Mouse (Mus musculus): Measurements from ENCODE around the gene Ccdc80.
A peak's percentile ranks its signal among the peaks of the same experiment; 100 is the strongest.

Gene Ccdc80

DNA sequence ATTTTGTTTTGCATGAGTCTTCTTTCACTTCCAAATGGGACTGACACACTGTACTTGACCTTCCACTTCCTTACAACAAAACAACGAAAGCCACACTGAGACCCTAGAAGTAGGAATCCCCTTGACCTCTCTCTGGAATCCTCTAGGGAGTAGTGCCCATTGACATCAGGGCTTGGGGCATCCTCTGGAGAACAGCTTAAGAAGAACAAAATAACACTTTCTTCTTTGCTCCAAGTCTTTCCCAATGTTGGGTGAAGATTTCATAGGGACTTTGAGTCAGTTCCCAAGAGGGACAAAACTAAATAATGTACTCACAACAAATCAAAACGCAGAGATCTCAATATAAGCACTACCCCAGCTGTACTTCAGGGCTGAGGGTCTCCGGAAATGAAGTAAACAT is 25.6 kb downstream of the Ccdc80 start:
- no peak for DNase-seq

DNA sequence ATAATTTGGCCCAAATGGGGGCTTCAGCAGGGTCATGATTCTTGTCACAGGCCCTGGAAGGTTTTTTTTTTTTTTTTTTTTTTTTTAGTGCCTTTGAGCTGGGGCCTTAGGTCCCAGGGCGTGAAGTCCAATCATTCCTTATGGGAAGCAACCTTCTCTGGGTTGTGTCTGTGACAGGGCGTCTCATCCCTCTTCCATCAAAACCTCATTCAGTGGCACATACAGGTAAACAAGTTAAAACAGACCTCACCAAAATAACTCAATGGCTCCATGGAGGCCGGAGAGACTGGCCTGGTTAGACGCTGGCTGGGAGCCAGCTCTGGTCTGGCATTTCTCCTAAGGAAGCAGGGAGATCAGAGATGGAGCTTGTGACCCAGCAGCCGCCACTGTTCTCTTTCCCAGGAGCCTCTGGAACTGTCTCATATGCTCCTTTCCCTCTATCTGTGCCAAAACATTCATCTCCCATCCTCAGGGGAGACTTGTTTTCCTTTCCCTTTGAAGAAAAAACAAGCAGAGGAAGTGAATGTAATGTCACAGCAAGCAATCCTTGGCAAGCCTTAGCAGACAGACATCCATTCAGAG is 27.7 kb downstream of the Ccdc80 start:
- DNase-seq, result peak; percentile 48

DNA sequence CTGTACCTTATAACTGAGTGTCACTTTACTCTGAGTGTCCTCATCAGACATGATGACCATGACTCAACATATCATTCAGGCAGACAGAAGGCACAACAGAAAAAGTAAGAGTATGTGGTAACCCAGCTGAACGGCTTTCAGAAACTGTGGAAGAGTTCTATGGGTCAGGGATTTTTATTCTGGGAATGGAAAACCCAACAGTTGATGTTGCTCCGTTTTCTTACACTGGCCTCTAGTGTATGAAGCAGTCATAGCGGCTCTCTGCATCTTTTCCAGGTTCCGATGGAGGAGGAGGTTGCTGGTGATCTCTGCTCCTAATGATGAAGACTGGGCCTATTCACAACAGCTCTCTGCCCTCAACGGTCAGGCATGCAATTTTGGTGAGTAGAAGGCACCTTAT is 29.4 kb downstream of the Ccdc80 start:
- DNase-seq, result peak; percentile 20

DNA sequence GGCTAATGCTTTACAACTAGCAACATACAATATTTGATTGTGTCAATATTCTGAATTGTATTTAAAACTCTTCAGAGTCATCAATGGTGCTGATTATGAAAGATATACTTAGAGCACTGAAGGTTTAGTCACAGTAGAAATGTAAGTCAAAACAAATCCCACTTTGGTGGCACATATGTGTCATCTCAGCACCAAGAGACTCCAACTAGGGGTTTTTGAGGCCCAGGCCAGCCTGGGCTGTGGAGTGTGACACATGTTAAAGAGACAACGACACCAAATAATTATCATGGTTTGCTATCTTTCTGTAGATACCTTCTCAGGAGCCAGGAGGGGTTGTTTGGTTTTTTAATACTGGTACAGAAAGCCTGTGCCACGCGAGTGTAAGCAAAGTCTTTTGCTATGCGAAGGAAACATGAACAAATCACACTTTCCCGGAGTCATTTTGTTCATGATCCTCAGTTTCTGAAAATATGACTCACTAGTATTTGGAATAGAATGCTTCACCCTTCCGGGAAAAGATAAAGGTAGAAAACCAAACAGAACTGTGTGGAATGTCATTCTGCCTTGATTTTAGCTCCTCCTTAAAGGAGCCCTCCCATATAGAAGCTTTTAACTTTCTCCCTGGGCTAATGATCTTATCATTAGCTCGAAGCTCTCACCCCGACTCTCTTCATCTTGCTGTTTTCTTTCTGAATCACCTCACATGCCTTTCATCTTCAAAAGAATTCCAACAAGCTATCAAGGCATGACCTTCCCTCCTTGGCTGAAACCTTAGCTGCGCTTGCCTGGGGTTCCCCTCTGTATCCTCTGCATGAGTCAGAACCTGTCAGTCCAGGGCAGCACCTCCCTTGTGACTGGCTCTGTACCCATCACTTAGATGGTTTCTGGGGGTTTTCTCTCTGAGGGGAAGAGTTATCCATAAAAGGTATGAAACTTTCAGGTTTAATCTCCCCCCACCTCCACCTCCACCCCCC is 31.3 kb downstream of the Ccdc80 start:
- no peak for DNase-seq

DNA sequence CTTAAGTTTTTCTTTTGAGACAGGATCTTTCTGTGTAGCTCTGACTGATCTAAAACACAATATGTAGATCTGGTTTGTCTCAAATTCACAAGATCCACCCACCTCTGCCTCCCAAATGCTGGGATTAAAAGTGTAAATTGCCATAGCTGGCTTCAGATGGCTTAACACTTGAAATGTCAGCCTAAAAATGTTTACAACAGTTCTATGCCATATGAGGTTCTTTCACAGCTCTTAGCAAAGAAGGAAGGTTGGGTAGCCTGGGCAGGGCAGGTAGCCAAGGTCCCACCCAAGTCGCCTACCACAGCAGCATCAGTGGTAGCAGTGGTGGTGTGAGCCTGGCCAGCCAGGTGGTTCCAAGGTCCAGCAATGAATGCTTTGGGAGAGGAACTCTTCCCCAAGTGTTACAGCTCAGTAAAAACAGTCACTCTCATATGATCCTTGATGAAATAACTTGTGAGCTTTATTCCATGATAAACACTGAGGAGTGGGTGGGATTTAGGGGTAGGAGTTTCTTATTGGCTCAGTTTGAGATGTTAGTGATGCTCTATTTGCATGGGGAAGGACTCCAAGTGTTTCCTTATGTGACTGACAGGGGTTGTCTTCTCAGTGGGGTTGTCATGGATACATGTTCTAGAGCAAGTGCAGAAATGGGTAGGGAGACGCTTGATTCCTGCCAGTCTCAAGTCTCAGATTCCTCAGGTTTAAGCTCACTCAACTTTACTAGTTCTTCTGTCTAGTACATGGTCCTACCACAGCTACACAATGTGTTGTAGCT is 34.9 kb downstream of the Ccdc80 start:
- no peak for DNase-seq

DNA sequence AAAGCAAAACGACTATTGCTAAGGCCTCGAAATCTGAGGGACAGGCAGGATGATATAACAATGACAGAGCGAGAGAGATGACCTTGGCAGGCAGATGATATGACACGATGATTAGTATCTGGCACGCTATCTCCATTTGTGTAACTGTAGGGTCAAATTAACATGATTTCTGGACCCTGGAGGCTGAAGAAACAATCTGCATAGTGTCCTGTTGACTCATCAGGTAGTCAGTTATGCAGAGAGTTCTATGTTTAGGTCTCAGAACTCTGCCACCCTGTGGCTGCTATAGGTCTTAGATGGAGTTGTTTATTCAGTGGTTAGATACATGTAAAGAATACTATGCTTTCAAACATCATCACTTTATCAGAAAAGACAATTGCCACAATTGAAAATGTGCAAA is 48.5 kb downstream of the Ccdc80 start:
- no peak for DNase-seq

DNA sequence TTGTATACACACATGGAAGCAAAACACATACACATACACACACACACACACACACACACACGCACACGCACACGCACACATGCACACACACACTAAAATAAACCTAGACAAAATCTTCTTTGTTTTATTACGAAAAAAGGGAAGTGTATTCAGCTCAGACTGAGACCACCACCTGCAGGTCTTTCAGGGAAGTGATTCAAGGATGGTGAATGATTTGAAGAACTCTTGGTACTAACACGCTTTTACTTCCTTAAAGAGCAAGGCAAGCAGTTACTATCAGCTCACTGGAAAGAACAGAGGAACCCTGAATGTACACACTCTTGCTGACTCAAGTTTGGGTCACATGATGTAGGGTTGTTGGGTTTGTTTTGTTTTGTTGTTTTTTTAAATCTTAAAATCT is 49.4 kb downstream of the Ccdc80 start:
- DNase-seq, result no peak

DNA sequence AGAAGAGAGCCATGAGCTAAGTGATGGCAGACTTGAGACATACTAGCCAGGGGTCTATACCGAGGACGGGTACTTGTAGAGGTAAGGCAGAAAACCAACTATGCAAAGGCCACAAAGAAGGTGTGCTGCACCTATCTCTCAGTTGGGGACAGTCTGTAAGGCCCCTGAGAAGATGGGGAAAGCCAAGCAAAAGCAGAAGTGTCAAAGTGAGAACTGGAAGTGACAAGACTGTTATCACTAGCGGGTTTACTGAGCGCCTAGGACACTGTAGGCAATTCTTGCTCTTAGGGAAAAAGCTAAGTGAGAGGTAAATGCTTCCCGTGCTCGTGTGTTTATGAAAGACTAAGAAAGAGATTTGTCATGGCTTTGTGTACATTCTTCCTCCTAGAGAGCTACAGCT is 51.9 kb downstream of the Ccdc80 start:
- DNase-seq, result no peak

DNA sequence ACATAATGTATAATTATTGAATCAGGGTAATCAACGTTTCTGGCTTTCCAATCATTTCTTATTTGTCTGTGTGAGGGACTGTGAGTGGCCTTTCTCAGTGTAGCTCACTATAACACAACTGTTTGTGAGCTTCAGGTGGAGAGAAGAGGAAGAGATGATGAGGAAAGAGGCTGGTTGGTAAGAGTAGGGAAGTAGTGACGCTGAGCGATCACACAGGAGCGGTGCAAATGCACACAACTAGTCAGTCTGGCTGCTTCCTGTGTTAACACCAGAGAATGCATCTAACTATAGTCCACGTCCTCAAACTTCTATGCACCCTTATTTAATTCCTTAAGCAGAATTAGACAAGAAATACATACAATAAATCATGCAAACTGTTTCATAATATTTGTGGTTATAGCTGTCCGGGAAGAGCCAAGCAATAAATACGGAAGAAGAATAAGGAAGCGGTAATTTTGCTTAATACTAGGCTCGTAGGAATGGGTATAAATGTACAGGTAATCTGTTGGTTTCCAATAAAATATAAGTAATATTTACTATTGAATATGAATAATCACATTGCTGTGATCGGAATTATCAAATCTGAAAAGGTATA is 55.4 kb downstream of the Ccdc80 start:
- no peak for DNase-seq

DNA sequence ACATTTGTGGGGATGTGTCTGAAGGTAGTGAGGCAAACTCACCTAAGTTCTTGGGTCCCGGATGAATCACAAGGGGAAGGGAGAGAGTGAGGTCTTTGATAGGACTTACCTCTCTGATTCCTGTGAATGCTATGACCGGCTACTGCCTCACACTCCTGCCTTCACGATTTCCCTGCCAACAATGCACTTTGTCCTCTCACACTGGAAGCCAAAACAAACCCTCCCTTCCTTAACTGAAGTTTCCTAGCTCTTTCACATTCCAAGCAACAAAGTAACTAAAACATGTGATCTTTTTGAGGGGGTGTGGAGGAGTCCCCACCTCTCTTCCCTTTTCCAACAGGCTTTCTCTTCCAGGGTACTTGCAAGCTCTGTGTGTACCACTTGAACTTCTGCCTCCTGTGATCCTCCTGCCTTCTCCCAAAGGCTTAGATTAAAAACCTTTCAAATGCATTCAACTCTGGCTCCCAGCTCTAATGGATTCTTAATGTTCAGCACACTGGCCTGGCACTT is 61.6 kb downstream of the Ccdc80 start:
- peak; percentile 61 for DNase-seq

DNA sequence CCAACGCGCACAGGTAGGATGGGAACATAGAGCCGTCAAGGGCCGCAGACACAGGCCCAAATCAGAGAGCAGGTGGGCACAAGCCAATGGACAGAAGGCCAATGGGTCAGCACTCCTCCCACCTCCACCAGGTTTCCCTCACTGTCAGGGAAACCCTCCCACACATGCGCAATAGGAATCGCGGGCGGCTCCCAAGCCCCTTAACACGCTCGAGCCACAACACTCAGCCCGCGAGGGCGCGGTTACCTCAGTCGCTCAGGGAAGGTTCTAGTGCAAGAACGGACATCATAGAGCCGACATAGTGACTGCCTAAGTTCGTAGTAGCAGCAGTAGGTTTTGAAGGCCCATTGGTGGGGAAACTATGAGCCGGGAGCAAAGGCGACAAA is 64.9 kb downstream of the Ccdc80 start:
- DNase-seq, result peak; percentile 82

DNA sequence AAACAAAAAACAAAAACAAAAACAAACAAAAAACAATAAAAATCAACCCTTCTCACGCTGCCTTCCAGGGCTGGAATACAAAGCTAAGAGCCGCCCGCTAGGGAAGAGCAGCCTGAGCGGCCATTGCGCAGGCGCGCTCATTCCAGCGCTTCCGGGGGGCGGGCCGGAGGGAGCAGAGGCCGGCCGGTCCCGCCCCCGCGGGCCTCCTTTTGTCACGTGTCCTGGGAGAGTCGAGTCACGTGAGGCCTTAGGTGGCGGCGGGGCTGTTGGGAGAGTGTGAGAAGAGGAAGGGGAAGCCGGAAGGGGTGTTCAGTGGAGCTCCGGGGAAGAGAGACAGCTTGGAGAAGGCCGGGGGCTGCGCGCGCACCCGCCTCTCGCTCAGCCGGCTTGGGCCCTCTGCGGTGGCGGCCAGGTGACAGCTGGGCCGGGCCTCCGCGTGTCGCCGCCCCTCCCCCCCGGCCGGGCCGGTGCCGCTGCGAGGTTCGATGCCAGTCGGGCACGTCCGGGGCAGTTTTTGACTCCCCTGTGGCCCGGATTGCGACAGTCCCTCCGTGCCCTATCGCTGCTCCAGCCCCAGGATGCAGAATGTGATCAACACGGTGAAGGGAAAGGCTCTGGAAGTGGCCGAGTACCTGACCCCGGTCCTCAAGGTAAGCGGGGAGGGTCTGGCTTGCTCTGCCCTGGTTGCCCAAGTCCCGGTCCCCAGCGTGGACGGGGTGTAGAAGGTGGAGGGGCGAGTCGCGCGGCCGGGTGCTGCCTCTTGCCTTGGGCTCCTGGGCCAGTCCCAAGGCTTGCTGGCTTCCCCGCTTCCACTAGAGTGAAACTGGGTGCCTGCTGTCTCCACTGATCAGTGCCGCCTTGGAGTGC is 65.6 kb downstream of the Ccdc80 start, which contains the start of the genes Slc35a5 and Atg3:
Gene Slc35a5 (minus strand): TSS at position 185 of the 867 bp plus-strand sequence.
Gene Atg3 (plus strand): TSS at position 264 of the 867 bp plus-strand sequence.
- peak; percentile 97 for DNase-seq

DNA sequence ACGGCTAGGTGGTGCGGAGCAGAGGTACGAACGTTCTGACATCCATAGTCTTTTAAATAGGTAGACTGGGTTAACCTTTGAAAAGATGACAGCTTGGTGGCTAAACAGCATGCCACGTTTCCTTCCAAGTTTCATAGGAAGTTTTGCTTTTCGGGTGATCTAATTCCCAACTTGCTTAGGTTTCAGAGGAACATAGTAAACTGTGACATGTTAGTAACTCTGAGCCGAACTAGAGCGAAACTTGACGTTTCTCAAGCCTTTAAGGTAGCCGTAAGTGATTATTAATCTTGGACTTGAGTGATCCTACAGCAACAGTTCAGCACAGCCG is 66.2 kb downstream of the Ccdc80 start:
- DNase-seq, result no peak
